Mouse (Mus musculus) kidney, adult 2 months (tissue): ENCODE results near the gene Sertad4.

Source experiments
- CTCF ChIP-seq: fragments of 200-500 bp; conservative IDR thresholded peaks from 2 replicates; pipeline ENCODE4 v1.5.1; 2011; ENCODE audit warnings: low read depth, mild to moderate bottlenecking, control low read depth, low read length, moderate library complexity, mixed read lengths; ENCODE audit not compliant: insufficient read depth, insufficient read length
- POLR2A ChIP-seq: fragments of 200-500 bp; IDR thresholded peaks from one replicate; pipeline ENCODE4 v1.6.1; 2011; ENCODE audit warnings: low read depth, low read length, control low read depth

DNA sequence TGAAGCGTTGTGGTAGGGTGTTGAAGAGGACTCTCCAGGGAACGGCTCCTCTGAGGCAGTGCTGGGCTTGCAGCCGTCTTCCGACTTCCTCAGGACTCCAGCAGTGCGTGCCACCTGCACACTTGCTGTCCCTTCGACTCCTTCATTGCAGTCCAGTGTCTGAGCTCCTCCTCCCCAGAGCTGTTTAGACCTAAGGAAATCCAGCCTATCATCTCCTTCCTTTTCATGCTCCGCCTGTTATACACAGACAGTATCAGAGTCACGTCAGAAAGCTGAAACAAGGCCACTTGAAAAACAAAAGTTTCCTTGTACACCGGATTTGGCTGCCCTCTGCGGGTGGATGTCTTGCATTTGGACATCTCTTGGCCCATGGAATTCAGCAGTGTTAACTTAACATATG, 41.7 kb upstream of the Sertad4 start:
- TF ChIP-seq CTCF (no peak), POLR2A (no peak)
